Mouse (Mus musculus): ENCODE measurements around the gene Vsig10. TPM values are rescaled to one million over a fixed set of nuclear protein-coding genes. Genes with fewer than 3 reads are reported as not detected.
A peak's percentile ranks its signal among the peaks of the same experiment; 100 is the strongest.
"Not testable (repeated sequence)": the region's sequence is repeated elsewhere in the genome, so short reads cannot be mapped to it uniquely, and the experiment has no call there.

The Vsig10 gene
- total RNA-seq, 1 experiment from 2014 or later = 5.2 TPM

GRCm38 (mm10) chr5:117365904-117366561 lies 47.1 kb downstream of the Vsig10 start:
- no peak for ATAC-seq (replicated peaks; ENCODE audit: insufficient number of reproducible peaks, low FRiP score, low TSS enrichment, poor library complexity, severe bottlenecking)

- no peak for ATAC-seq (replicated peaks; ENCODE audit: insufficient number of reproducible peaks, low FRiP score, low TSS enrichment, poor library complexity, severe bottlenecking)
Measured at GRCm38 (mm10) chr5:117367206-117367605, 48.3 kb downstream of the Vsig10 start.

GRCm38 (mm10) chr5:117370592-117370991 lies 51.7 kb downstream of the Vsig10 start:
- ATAC-seq (replicated peaks; ENCODE audit: insufficient number of reproducible peaks, low FRiP score, low TSS enrichment, poor library complexity, severe bottlenecking) = no peak

GRCm38 (mm10) chr5:117373418-117373817 lies 54.5 kb downstream of the Vsig10 start:
- ATAC-seq (replicated peaks; ENCODE audit: insufficient number of reproducible peaks, low FRiP score, low TSS enrichment, poor library complexity, severe bottlenecking) = no peak

- no peak for ATAC-seq (replicated peaks; ENCODE audit: insufficient number of reproducible peaks, low FRiP score, low TSS enrichment, poor library complexity, severe bottlenecking)
Measured at GRCm38 (mm10) chr5:117374372-117375049, 55.6 kb downstream of the Vsig10 start.

GRCm38 (mm10) chr5:117376331-117376761 lies 57.5 kb downstream of the Vsig10 start:
- no peak for ATAC-seq (replicated peaks; ENCODE audit: insufficient number of reproducible peaks, low FRiP score, low TSS enrichment, poor library complexity, severe bottlenecking)

- not testable (repeated sequence) for ATAC-seq (replicated peaks; ENCODE audit: insufficient number of reproducible peaks, low FRiP score, low TSS enrichment, poor library complexity, severe bottlenecking)
Measured at GRCm38 (mm10) chr5:117377731-117378130, 58.8 kb downstream of the Vsig10 start.

- ATAC-seq (replicated peaks; ENCODE audit: insufficient number of reproducible peaks, low FRiP score, low TSS enrichment, poor library complexity, severe bottlenecking) = no peak
Measured at GRCm38 (mm10) chr5:117380199-117380598, 61.3 kb downstream of the Vsig10 start.

GRCm38 (mm10) chr5:117381785-117382184 lies 62.9 kb downstream of the Vsig10 start:
- no peak for ATAC-seq (replicated peaks; ENCODE audit: insufficient number of reproducible peaks, low FRiP score, low TSS enrichment, poor library complexity, severe bottlenecking)

GRCm38 (mm10) chr5:117383198-117383597 lies 64.3 kb downstream of the Vsig10 start:
- ATAC-seq (replicated peaks; ENCODE audit: insufficient number of reproducible peaks, low FRiP score, low TSS enrichment, poor library complexity, severe bottlenecking) = no peak

- ATAC-seq (replicated peaks; ENCODE audit: insufficient number of reproducible peaks, low FRiP score, low TSS enrichment, poor library complexity, severe bottlenecking) = no peak; the same call in 1 of the 2 replicates
Measured at GRCm38 (mm10) chr5:117388296-117388751, 69.4 kb downstream of the Vsig10 start.

GRCm38 (mm10) chr5:117388877-117389276 lies 70.0 kb downstream of the Vsig10 start, which contains the start of gene Rfc5:
Rfc5 (minus strand) TSS chr5:117389047.
- peak; percentile 91 for ATAC-seq (replicated peaks; ENCODE audit: insufficient number of reproducible peaks, low FRiP score, low TSS enrichment, poor library complexity, severe bottlenecking)

GRCm38 (mm10) chr5:117390895-117391294 lies 72.0 kb downstream of the Vsig10 start:
- ATAC-seq (replicated peaks; ENCODE audit: insufficient number of reproducible peaks, low FRiP score, low TSS enrichment, poor library complexity, severe bottlenecking) = no peak

- no peak for ATAC-seq (replicated peaks; ENCODE audit: insufficient number of reproducible peaks, low FRiP score, low TSS enrichment, poor library complexity, severe bottlenecking)
Measured at GRCm38 (mm10) chr5:117395834-117396233, 77.0 kb downstream of the Vsig10 start.

GRCm38 (mm10) chr5:117396596-117397014 lies 77.7 kb downstream of the Vsig10 start:
- ATAC-seq (replicated peaks; ENCODE audit: insufficient number of reproducible peaks, low FRiP score, low TSS enrichment, poor library complexity, severe bottlenecking) = no peak

GRCm38 (mm10) chr5:117397371-117397770 lies 78.5 kb downstream of the Vsig10 start:
- ATAC-seq (replicated peaks; ENCODE audit: insufficient number of reproducible peaks, low FRiP score, low TSS enrichment, poor library complexity, severe bottlenecking) = no peak

- no peak for ATAC-seq (replicated peaks; ENCODE audit: insufficient number of reproducible peaks, low FRiP score, low TSS enrichment, poor library complexity, severe bottlenecking)
Measured at GRCm38 (mm10) chr5:117398007-117398550, 79.2 kb downstream of the Vsig10 start.

- no peak for ATAC-seq (replicated peaks; ENCODE audit: insufficient number of reproducible peaks, low FRiP score, low TSS enrichment, poor library complexity, severe bottlenecking)
Measured at GRCm38 (mm10) chr5:117399281-117399680, 80.4 kb downstream of the Vsig10 start.

GRCm38 (mm10) chr5:117403609-117404008 lies 84.7 kb downstream of the Vsig10 start:
- ATAC-seq (replicated peaks; ENCODE audit: insufficient number of reproducible peaks, low FRiP score, low TSS enrichment, poor library complexity, severe bottlenecking) = no peak

All from monocyte, adult 5-6 weeks (primary cell).